Mouse (Mus musculus) cerebellum, adult 8-10 months (tissue): ENCODE results near the gene Gpr18.
"Not testable (repeated sequence)": the region's sequence is repeated elsewhere in the genome, so short reads cannot be mapped to it uniquely, and the experiment has no call there.

Experiments
- DNase-seq: peaks from one replicate; pipeline ENCODE4 v3.0.0; 2022

The Gpr18 gene

GRCm38 (mm10) chr14:121879266-121879840, 36.2 kb downstream of the Gpr18 start:
- no peak for DNase-seq

- DNase-seq: no peak
These were observed 36.7 kb downstream of the Gpr18 start for GRCm38 (mm10) chr14:121878859-121879206.

GRCm38 (mm10) chr14:121878176-121878858, 37.3 kb downstream of the Gpr18 start, which contains the start of gene Ubac2:
Ubac2 (plus strand) TSS chr14:121878620.
- peak; percentile 98 for DNase-seq

- no peak for DNase-seq
These were observed 37.9 kb downstream of the Gpr18 start for GRCm38 (mm10) chr14:121877640-121878039.

GRCm38 (mm10) chr14:121876860-121877259, 38.7 kb downstream of the Gpr18 start:
- no peak for DNase-seq

- DNase-seq: not testable (repeated sequence)
These were observed 39.4 kb downstream of the Gpr18 start for GRCm38 (mm10) chr14:121876190-121876589.

GRCm38 (mm10) chr14:121873646-121874045, 41.9 kb downstream of the Gpr18 start:
- no peak for DNase-seq

- DNase-seq: no peak
These were observed 42.4 kb downstream of the Gpr18 start for GRCm38 (mm10) chr14:121873172-121873571.

- DNase-seq: no peak
These were observed 42.8 kb downstream of the Gpr18 start for GRCm38 (mm10) chr14:121872760-121873159.

- DNase-seq: no peak
These were observed 46.5 kb downstream of the Gpr18 start for GRCm38 (mm10) chr14:121869111-121869510.

GRCm38 (mm10) chr14:121866574-121866973, 49.0 kb downstream of the Gpr18 start:
- DNase-seq: no peak

- peak; percentile 73 for DNase-seq
These were observed 50.4 kb downstream of the Gpr18 start for GRCm38 (mm10) chr14:121865162-121865561.
